Mouse (Mus musculus) limb, embryonic 11.5 days (tissue): Measurements from ENCODE around the gene Rps28. TPM values are rescaled to one million over a fixed set of nuclear protein-coding genes. Genes with fewer than 3 reads are reported as not detected.
A peak's percentile ranks its signal among the peaks of the same experiment; 100 is the strongest.

Source experiments
- ATAC-seq: fragments of 200-750 bp; cut with Nextera tagmentation; 2 replicates; pipeline ENCODE4 v1.8.0; 2017; ENCODE audit warnings: low read depth; ENCODE audit not compliant: insufficient number of reproducible peaks, low FRiP score, low TSS enrichment
- DNase-seq: peaks from one replicate; pipeline ENCODE4 v3.0.0-alpha.2; 2015; ENCODE audit warnings: low spot score
- H3K27ac ChIP-seq: fragments of 300-500 bp; sonication (generic); replicated peaks from 2 replicates; pipeline ENCODE4 v1.5.1; 2014; ENCODE audit warnings: low read depth, mild to moderate bottlenecking, low read length
- H3K27me3 ChIP-seq: fragments of 300-500 bp; sonication (generic); 2 replicates; pipeline ENCODE4 v1.6.1; 2014; ENCODE audit warnings: mild to moderate bottlenecking, low read length, mixed read lengths; ENCODE audit not compliant: control insufficient read depth, insufficient read depth
- H3K36me3 ChIP-seq: fragments of 300-500 bp; sonication (generic); 2 replicates; pipeline ENCODE4 v1.6.1; 2014; ENCODE audit warnings: mild to moderate bottlenecking, low read length, moderate library complexity, mixed read lengths; ENCODE audit not compliant: control insufficient read depth, insufficient read depth
- H3K4me1 ChIP-seq: fragments of 300-500 bp; sonication (generic); 2 replicates; pipeline ENCODE4 v1.6.1; 2014; ENCODE audit warnings: low read length, mixed read lengths; ENCODE audit not compliant: control insufficient read depth, insufficient read depth
- H3K4me2 ChIP-seq: fragments of 300-500 bp; sonication (generic); 2 replicates; pipeline ENCODE4 v1.6.1; 2014; ENCODE audit warnings: low read depth, mild to moderate bottlenecking, moderate library complexity; ENCODE audit not compliant: severe bottlenecking
- H3K4me3 ChIP-seq: fragments of 300-500 bp; sonication (generic); 2 replicates; pipeline ENCODE4 v1.5.1; 2014; ENCODE audit warnings: low read depth, low read length
- H3K9ac ChIP-seq: fragments of 300-500 bp; sonication (generic); 2 replicates; pipeline ENCODE4 v1.6.1; 2014; ENCODE audit warnings: mild to moderate bottlenecking, low read length
- H3K9me3 ChIP-seq: fragments of 300-500 bp; sonication (generic); 2 replicates; pipeline ENCODE4 v1.6.1; 2016; ENCODE audit warnings: low read length; ENCODE audit not compliant: control insufficient read depth
- WGBS: fragments of 180-500 bp; shearing (Covaris S2); extraction: QIAGEN DNeasy Blood & Tissue Kit; methylation state at CpG from one replicate; pipeline ENCODE4 v1.1.7; 2014; 5-methylcytosine and 5-hydroxymethylcytosine counted together
- polyA plus RNA-seq: library from polyadenylated mRNA; unstranded; fragments of >200 nt; fragmentation: Nextera tagmentation; extraction: Ambion mirVana; gene quantifications from 2 replicates; pipeline ENCODE4 v1.2.1, GENCODE M21; 2014

Rps28 gene
- polyA plus RNA-seq, 1 experiment from 2014 or later: 1,083 TPM

- Histone ChIP-seq H3K9ac (no peak overlapping the region), H3K4me2 (no peak overlapping the region), H3K27me3 (no peaks in the 10 kb centered on the region), H3K9me3 (no peaks in the 10 kb centered on the region), H3K27ac (no peak overlapping the region), H3K36me3 (no peaks in the 10 kb centered on the region), H3K4me3 (no peak overlapping the region), H3K4me1 (peaks cover 13% of the 10 kb centered on the region)
- ATAC-seq (no peak), DNase-seq (no peak)
- WGBS: 88% methylated on average over 2 of the region's 2 CpGs
These were observed 39.4 kb downstream of the Rps28 start for GRCm38 (mm10) chr17:33784939-33785338.

GRCm38 (mm10) chr17:33783408-33783807, 41.0 kb downstream of the Rps28 start:
- ATAC-seq (no peak), DNase-seq (peak; percentile 31)
- peaks cover 19% of the 10 kb centered on the region for H3K4me1 ChIP-seq
- H3K9me3 ChIP-seq: no peaks in the 10 kb centered on the region
- H3K36me3 ChIP-seq: no peaks in the 10 kb centered on the region
- no peaks in the 10 kb centered on the region for H3K27me3 ChIP-seq
- no peak overlapping the region for H3K4me3 ChIP-seq
- H3K4me2 ChIP-seq: no peak overlapping the region
- no peak overlapping the region for H3K9ac ChIP-seq
- no peak overlapping the region for H3K27ac ChIP-seq

GRCm38 (mm10) chr17:33782067-33782466, 42.3 kb downstream of the Rps28 start:
- Histone ChIP-seq H3K27ac (no peak overlapping the region), H3K27me3 (no peaks in the 10 kb centered on the region), H3K4me1 (peaks cover 23% of the 10 kb centered on the region), H3K9ac (peak overlapping the region; percentile 58; the same call in 1 of the 2 replicates), H3K4me2 (peak overlapping the region; percentile 60), H3K36me3 (peaks cover 3% of the 10 kb centered on the region; the same call in 1 of the 2 replicates), H3K9me3 (no peaks in the 10 kb centered on the region), H3K4me3 (no peak overlapping the region)
- WGBS: 37% methylated on average over 4 of the region's 4 CpGs
- DNase-seq: no peak
- no peak for ATAC-seq

- Histone ChIP-seq H3K4me2 (peak within 1 kb of the TSS; percentile 60), H3K9me3 (no peaks in the 10 kb centered on the region), H3K36me3 (peaks cover 8% of the 10 kb centered on the region; the same call in 1 of the 2 replicates), H3K4me1 (peaks cover 23% of the 10 kb centered on the region), H3K27me3 (no peaks in the 10 kb centered on the region), H3K27ac (peak within 1 kb of the TSS; percentile 75), H3K4me3 (peak within 1 kb of the TSS; percentile 36), H3K9ac (peak within 1 kb of the TSS; percentile 58)
- ATAC-seq (peak; percentile 63), DNase-seq (peak; percentile 76)
- 1% methylated on average over 50 of the region's 50 CpGs for WGBS
These were observed 43.0 kb downstream of the Rps28 start, which contains the start of gene Angptl4 for GRCm38 (mm10) chr17:33781124-33781977. Angptl4 (minus strand) TSS chr17:33781830.

- peak overlapping the region; percentile 95 for H3K27ac ChIP-seq
- peaks cover 8% of the 10 kb centered on the region; the same call in 1 of the 2 replicates for H3K36me3 ChIP-seq
- H3K9me3 ChIP-seq: no peaks in the 10 kb centered on the region
- no peaks in the 10 kb centered on the region for H3K27me3 ChIP-seq
- WGBS: 88% methylated on average over 5 of the region's 5 CpGs
- DNase-seq: no peak
- peak overlapping the region; percentile 60 for H3K4me2 ChIP-seq
- ATAC-seq: no peak
- no peak overlapping the region for H3K9ac ChIP-seq
- peak overlapping the region; percentile 36 for H3K4me3 ChIP-seq
- H3K4me1 ChIP-seq: peaks cover 23% of the 10 kb centered on the region
These were observed 43.9 kb downstream of the Rps28 start for GRCm38 (mm10) chr17:33780431-33780830.

DNA sequence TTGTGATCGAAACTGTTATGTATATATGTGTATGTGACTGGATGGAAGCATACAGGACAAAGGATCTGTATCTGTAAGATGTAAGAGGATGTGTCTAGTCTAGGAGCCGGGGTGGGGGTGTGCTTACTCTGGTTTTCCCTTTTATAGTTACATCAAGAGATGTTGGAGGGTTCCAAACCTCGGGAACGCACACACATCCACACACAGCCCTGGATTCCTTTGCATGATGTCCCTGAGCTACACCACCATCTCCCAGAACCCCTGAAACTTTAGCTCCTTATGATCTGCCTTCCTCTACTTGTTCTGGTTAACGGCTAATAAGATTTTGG, 44.4 kb downstream of the Rps28 start:
- peaks cover 12% of the 10 kb centered on the region; the same call in 1 of the 2 replicates for H3K36me3 ChIP-seq
- peak overlapping the region; percentile 11; the same call in 1 of the 2 replicates for H3K4me3 ChIP-seq
- H3K9ac ChIP-seq: no peak overlapping the region
- 81% methylated on average over 5 of the region's 5 CpGs for WGBS
- peak overlapping the region; percentile 95 for H3K27ac ChIP-seq
- no peaks in the 10 kb centered on the region for H3K27me3 ChIP-seq
- no peak for ATAC-seq
- DNase-seq: peak; percentile 22
- peaks cover 23% of the 10 kb centered on the region for H3K4me1 ChIP-seq
- H3K4me2 ChIP-seq: peak overlapping the region; percentile 60
- H3K9me3 ChIP-seq: no peaks in the 10 kb centered on the region

DNA sequence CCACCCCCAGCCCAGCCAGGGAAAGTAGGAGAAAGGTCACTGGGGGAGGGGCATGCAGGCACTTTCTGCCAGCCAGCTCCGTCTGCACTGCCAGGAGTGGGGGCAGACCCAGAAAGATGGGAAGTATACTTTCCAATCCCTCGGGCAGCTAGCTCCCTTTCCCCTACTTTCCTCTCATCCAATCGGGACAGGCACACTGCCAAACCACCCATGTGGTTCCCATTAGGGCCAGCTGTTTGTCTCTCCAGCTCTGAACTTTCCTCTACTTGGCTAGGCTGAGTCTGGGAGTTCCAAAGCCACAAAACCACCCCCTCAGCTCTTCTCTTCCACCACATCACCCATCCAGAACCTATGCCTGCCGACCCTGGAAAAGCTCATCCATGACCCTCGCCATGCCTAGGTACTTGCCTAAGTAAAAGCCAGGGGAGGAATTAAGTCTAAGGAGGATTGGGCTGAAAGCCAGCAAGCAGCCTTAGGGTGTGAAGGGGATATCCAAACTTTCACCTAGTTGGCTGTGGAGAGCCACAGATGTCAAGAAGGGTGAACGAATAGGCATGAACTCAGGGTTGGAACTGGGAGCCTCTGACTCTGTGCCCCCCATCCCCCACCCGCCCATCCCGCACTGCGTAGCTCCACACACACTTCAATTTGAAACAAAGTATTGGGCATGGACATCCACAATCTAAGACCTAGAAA, 44.9 kb downstream of the Rps28 start:
- peak overlapping the region; percentile 95 for H3K27ac ChIP-seq
- H3K36me3 ChIP-seq: peaks cover 14% of the 10 kb centered on the region; the same call in 1 of the 2 replicates
- H3K4me2 ChIP-seq: peak overlapping the region; percentile 60
- WGBS: 29% methylated on average over 9 of the region's 9 CpGs
- H3K9me3 ChIP-seq: no peaks in the 10 kb centered on the region
- peak overlapping the region; percentile 11; the same call in 1 of the 2 replicates for H3K4me3 ChIP-seq
- peaks cover 23% of the 10 kb centered on the region for H3K4me1 ChIP-seq
- DNase-seq (peak; percentile 91), ATAC-seq (peak; percentile 91)
- no peaks in the 10 kb centered on the region for H3K27me3 ChIP-seq
- peak overlapping the region; percentile 51 for H3K9ac ChIP-seq

GRCm38 (mm10) chr17:33775287-33775686, 49.1 kb downstream of the Rps28 start:
- ATAC-seq (no peak), DNase-seq (no peak)
- no peak overlapping the region for H3K9ac ChIP-seq
- H3K4me2 ChIP-seq: no peak overlapping the region
- H3K4me3 ChIP-seq: no peak overlapping the region
- no peaks in the 10 kb centered on the region for H3K9me3 ChIP-seq
- no peaks in the 10 kb centered on the region for H3K27me3 ChIP-seq
- peaks cover 11% of the 10 kb centered on the region for H3K4me1 ChIP-seq
- WGBS: 98% methylated on average over 4 of the region's 4 CpGs
- H3K36me3 ChIP-seq: peaks cover 14% of the 10 kb centered on the region; the same call in 1 of the 2 replicates
- H3K27ac ChIP-seq: no peak overlapping the region
